Mouse (Mus musculus): ENCODE measurements around the gene Rsg1.
A peak's percentile ranks its signal among the peaks of the same experiment; 100 is the strongest.

The Rsg1 gene

GRCm38 (mm10) chr4:141212892-141213291 lies 864 bp upstream of the Rsg1 start:
- DNase-seq (ENCODE audit: low spot score) = no peak

- no peak for DNase-seq (ENCODE audit: low spot score)
Observed at GRCm38 (mm10) chr4:141213342-141213741, 414 bp upstream of the Rsg1 start.

GRCm38 (mm10) chr4:141214337-141214851 lies 638 bp downstream of the Rsg1 start:
- no peak for DNase-seq (ENCODE audit: low spot score)

GRCm38 (mm10) chr4:141219583-141220213 lies 5.9 kb downstream of the Rsg1 start:
- no peak for DNase-seq (ENCODE audit: low spot score)

- no peak for DNase-seq (ENCODE audit: low spot score)
Observed at GRCm38 (mm10) chr4:141221848-141222247, 8.1 kb downstream of the Rsg1 start.

GRCm38 (mm10) chr4:141222752-141223151 lies 9.0 kb downstream of the Rsg1 start:
- no peak for DNase-seq (ENCODE audit: low spot score)

- no peak for DNase-seq (ENCODE audit: low spot score)
Observed at GRCm38 (mm10) chr4:141228687-141229086, 14.9 kb downstream of the Rsg1 start.

GRCm38 (mm10) chr4:141233196-141233595 lies 19.4 kb downstream of the Rsg1 start:
- no peak for DNase-seq (ENCODE audit: low spot score)

GRCm38 (mm10) chr4:141235537-141236111 lies 21.9 kb downstream of the Rsg1 start:
- no peak for DNase-seq (ENCODE audit: low spot score)

- no peak for DNase-seq (ENCODE audit: low spot score)
Observed at GRCm38 (mm10) chr4:141236856-141237255, 23.1 kb downstream of the Rsg1 start.

- DNase-seq (ENCODE audit: low spot score) = no peak
Observed at GRCm38 (mm10) chr4:141238492-141239387, 25.0 kb downstream of the Rsg1 start.

GRCm38 (mm10) chr4:141239388-141240125 lies 25.8 kb downstream of the Rsg1 start, which contains the start of gene Arhgef19:
Arhgef19 (plus strand) TSS chr4:141239499.
- DNase-seq (ENCODE audit: low spot score) = peak; percentile 61

- no peak for DNase-seq (ENCODE audit: low spot score)
Observed at GRCm38 (mm10) chr4:141240617-141241016, 26.9 kb downstream of the Rsg1 start.

- DNase-seq (ENCODE audit: low spot score) = no peak
Observed at GRCm38 (mm10) chr4:141241861-141242260, 28.1 kb downstream of the Rsg1 start.

- DNase-seq (ENCODE audit: low spot score) = peak; percentile 41
Observed at GRCm38 (mm10) chr4:141242651-141243241, 29.0 kb downstream of the Rsg1 start.

- no peak for DNase-seq (ENCODE audit: low spot score)
Observed at GRCm38 (mm10) chr4:141243636-141244035, 29.9 kb downstream of the Rsg1 start.

- DNase-seq (ENCODE audit: low spot score) = no peak
Observed at GRCm38 (mm10) chr4:141244401-141244800, 30.6 kb downstream of the Rsg1 start.

GRCm38 (mm10) chr4:141244931-141245425 lies 31.2 kb downstream of the Rsg1 start:
- peak; percentile 74 for DNase-seq (ENCODE audit: low spot score)

GRCm38 (mm10) chr4:141246089-141246997 lies 32.6 kb downstream of the Rsg1 start:
- no peak for DNase-seq (ENCODE audit: low spot score)

GRCm38 (mm10) chr4:141246998-141247350 lies 33.2 kb downstream of the Rsg1 start:
- DNase-seq (ENCODE audit: low spot score) = no peak
